Mouse (Mus musculus) E14TG2a.4 (cell line): ENCODE measurements around the gene Rhof.

ENCODE experiments used
- CTCF ChIP-seq: conservative IDR thresholded peaks from 2 replicates; pipeline ENCODE4 v1.5.1; 2014; ENCODE audit warnings: low read length
- NANOG ChIP-seq: IDR thresholded peaks from 2 replicates; pipeline ENCODE4 v1.6.1; 2014; ENCODE audit warnings: borderline replicate concordance, low read length, mixed read lengths

- no peak for TF ChIP-seq CTCF
- no peak for TF ChIP-seq NANOG
These were observed 10.9 kb upstream of the Rhof start for GRCm38 (mm10) chr5:123143251-123143970.
